Mouse (Mus musculus): ENCODE data around the gene Tmem256.

DNA sequence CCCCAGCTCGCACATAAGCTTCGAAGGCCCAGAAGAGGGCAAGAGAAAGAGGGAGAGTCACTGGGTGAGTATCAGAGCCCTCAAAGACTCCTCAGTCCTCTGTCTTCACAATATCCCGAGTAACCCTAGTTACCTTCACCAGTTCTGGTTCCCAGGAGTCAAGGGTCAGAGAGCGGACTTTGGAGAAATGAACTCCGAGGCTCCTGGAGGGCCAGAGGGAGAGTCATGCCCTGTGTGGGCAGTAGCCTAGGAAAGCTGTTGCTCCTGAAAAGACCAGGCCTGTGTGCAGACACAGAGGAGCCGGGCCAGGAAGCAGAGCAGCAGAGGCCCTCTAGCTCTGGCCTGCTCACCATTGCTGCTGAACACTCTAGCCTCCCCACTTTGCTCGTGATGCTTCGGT lies 46.3 kb downstream of the Tmem256 start:
- TF ChIP-seq POLR2A (IDR thresholded peaks at IDR 0.05; ENCODE audit: extremely low read depth, insufficient read depth, low read length) (no peak), CTCF (IDR thresholded peaks at IDR 0.05; ENCODE audit: low read depth, low read length) (no peak)
